Mouse (Mus musculus) heart, adult 8-10 months (tissue): ENCODE measurements around the gene Slc39a7. TPM values are rescaled to one million over a fixed set of nuclear protein-coding genes. Genes with fewer than 3 reads are reported as not detected.

Experiments
- DNase-seq: peaks from one replicate; pipeline ENCODE4 v3.0.0; 2022; ENCODE audit warnings: low spot score
- total RNA-seq, 4 experiments: library from RNA; stranded (reverse); gene quantifications; 2 replicates each; pipeline ENCODE4 v1.2.4; 2022

Slc39a7 gene
- 10 to 100 TPM; 64.1 to 79.1 (median 73.2) TPM for total RNA-seq

DNA sequence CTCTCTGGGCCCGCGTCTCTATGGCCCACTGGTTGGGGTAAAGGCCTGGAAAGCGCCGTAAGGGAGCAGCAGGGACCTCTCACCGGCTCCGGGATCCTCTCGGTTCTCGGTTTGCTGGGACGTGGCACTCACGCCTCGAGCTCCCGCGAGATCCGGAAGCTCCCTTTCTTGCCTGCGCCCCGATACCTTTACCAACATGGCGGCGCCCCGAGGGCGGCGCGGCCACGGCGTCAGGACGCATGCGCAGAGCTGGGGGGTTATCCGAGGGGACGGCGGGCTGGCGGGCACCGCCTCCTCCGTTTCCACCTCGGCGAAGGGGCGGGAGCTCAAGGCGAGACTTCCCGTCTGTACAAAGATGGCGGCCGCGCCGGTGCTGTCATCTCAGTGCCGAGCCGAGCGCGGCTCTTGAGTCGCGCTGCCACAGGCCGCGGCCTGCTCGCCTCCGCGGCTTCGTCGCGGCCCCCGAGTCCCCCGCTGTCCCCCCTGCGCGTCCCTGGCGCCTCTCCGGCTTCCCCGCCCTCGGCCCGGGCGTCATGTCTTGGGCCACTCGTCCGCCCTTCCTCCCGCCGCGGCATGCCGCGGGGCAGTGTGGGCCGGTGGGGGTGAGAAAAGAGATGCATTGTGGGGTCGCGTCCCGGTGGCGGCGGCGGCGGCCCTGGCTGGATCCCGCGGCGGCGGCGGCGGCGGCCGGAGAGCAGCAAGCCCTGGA, at the start of gene Slc39a7, which contains the start of gene Rxrb:
TSS of gene Slc39a7 (minus strand) at position 218 of the 709 bp plus-strand sequence.
TSS of gene Rxrb (plus strand) at position 348 of the 709 bp plus-strand sequence.
- peak; percentile 97 for DNase-seq

GRCm38 (mm10) chr17:34079621-34080020, 48.1 kb upstream of the Slc39a7 start:
- peak; percentile 52 for DNase-seq

DNA sequence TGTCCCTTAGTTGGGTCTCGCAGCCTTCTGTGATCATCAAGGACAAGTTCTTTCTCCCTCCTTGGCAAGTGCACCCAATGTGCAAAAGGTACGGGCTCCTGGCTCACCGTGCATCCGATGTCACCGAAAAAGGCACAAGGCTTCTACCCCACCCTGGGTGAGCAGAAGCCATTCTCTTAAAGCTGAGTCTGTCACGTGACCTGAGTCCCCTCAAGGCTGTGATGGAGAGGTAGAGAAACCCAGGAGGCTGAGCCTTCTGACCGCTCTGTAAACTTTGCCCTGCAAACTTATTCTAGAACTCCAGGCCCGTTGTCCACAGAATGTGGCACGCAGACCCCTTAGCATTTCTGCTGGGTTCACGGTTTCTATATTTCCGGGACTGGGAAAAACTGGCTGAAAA, 47.5 kb upstream of the Slc39a7 start:
- DNase-seq, result no peak

- no peak for DNase-seq
These were observed 46.7 kb upstream of the Slc39a7 start for GRCm38 (mm10) chr17:34078148-34078547.

- DNase-seq, result peak; percentile 64
These were observed 46.1 kb upstream of the Slc39a7 start for GRCm38 (mm10) chr17:34077549-34077948.

DNA sequence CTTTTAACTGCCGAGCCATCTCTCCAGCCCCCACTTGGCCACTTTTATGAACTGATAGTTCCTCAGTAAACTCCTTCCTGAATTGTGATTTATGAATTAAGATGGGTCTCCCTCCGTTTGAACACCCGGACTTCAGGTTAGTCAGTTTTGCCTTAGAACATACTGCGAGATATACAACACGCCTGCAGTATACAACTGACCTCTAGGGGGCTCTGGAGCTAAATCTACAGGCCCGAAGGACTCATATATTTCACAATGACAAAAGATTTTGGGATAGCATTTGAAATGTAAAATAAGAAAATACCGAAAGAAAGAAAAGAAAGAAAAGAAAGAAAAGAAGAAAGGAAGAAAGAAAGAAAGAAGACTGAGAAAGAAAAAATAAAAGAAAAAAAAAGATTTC, 43.8 kb upstream of the Slc39a7 start:
- DNase-seq, result peak; percentile 72

- DNase-seq, result no peak
These were observed 40.6 kb upstream of the Slc39a7 start for GRCm38 (mm10) chr17:34072091-34072490.

GRCm38 (mm10) chr17:34068864-34069263, 37.4 kb upstream of the Slc39a7 start:
- DNase-seq, result no peak

GRCm38 (mm10) chr17:34057224-34057623, 25.7 kb upstream of the Slc39a7 start:
- DNase-seq, result no peak

DNA sequence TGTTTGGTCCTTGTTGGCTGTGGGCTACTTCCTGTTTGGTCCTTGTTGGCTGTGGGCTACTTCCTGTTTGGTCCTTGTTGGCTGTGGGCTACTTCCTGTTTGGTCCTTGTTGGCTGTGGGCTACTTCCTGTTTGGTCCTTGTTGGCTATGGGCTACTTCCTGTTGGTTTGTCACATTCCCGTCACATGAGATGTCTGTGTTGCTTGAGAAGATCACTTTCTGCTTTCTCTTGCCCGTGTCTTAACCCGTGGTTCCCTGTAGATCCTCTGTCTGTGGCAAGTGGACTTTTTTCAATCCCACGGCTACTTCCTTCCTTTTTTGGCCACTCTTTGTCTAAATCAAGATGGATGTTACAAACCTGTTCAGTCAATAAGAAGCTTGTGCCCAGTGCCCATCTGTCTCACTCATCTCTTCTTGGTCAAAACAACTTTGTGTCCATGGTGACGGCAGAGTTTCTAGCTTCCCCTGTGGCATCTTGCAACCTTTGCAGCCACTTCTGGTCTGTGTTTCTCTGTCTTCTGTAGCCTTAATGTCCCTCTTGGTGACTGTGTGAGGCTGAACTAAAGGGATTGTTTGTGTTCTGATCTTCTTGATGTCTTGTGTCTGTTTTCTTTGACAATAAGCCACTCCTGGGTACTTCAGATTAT, 16.0 kb upstream of the Slc39a7 start:
- DNase-seq, result no peak

DNA sequence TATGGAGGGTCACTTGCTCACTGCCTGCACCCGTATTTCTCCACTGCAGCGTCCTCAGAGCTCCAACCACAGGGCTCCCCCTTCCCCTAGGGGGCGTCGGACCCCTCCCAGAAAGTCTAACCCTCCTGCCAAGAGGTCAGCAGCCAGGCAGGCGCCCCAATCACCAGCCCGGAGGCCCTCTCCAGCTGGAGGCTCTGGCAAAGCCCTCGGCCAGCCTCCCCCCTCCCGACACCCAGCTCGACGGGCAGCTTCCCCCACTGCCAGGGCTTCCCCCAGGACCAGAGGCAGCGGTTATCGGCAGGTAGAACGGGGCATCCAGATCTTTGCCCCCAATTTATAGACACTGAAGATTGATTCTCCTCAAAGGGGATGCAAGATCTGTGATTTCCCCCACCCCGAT, 14.5 kb upstream of the Slc39a7 start:
- DNase-seq, result no peak

DNA sequence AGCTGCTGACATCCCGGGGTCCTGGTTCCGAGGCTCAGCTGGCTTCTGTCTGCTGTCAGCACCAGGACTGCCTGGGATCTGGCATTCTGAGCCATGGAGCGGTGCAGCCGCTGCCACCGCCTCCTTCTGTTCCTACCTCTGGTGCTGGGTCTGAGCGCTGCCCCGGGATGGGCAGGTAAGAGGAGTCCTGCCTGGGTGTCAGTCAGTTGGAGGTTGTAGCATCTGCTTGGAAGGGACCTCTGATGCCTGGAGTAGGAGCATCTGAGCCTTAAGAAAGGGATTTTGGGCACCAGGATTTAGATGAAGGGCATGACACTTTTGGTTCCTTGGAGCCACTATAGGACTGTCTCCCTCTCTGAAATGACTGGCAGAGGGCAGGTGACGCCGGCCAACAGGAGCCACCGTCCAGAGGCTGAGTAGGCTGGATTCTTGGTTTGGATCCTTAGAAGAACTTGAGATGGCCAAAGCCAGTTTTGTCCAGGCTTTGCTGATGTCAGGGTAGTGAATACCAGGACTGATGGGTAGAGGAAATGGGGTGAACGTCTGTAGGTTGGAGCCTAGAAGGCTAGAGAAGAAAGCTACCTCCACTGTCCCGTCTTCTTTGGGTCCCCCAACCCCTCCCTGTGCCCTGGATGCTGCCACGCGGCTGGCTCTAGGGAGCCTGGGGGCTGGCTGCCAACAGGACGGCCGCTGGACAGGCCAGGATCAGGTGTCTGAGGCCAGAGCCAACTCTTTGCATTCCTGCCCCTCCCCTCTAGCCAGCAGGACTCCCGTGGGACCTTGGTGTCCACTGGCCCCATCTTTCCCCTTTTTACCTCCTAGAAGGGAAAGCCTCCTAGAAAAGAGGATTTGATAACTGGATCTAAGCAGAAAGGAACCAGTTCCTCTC, 8.3 kb upstream of the Slc39a7 start:
- DNase-seq, result no peak

DNA sequence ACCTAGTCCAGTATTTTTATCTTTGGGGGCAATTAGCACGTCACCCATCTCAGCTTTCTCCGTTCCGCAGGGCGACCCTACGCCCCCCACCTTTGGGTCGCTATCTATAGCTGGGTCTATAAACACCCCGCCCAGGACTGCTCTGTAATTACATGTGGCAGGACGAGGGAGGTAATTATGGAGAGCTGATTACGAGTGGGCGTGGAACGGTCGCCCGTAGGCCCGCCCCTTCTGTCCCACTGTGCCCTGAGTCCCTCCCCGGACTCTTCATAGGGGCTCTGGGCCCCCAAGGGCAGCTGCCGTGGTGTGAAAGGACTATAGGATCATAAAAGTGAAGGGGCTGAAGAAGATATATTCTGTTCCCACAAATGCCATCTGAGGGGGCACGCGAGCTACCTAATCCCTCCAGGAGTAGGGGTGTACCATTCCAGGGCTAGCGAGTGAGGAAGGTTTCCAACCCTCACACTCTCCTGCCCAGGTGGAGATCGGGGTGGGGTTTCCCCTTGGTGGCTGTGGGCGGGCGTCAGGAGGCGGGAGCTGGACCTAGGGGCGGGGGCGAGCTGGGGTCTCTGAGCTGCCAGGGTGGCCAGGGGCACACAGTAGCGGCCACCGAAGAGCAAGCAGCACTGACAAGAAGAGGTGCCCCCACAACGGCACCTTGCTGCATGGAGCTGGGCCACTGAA, 7.5 kb upstream of the Slc39a7 start, which contains the start of gene Col11a2:
TSS of gene Col11a2 (plus strand) at position 560 of the 684 bp plus-strand sequence.
- DNase-seq, result no peak

DNA sequence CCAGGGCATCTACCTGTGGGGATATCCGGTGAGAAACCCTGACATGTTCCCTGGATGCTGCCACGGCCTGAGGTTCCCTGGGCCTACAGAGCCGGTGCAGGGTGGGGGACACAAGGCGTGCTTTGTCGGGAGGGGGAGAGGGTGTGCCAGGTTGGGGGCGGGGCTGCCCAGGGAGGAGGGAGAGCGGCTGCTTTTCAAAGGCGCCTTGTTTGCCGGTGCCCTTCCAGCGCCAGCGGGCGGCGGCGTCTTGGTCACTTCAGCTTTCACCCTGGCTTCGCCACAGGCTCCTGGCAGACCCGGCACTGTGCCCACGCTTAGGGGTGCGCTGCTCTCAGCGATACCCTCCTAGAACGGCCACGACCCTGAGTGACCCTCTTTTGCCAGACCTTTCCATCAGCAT, 7.0 kb upstream of the Slc39a7 start:
- no peak for DNase-seq

DNA sequence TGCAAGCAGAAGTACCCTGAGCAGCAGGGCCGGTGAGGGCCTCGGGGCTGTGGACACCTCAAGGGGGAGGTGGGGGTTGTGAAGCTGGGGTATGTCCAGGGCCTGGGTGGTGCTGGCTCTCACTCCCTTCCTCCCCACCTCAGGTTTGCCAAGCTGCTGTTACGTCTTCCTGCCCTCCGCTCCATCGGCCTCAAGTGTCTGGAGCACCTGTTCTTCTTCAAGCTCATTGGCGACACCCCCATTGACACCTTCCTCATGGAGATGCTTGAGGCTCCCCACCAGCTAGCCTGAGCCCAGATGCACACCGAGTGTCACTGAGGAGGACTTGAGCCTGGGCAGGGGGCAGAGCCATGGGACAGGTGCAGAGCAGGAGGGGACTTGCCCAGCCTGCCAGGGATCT, 5.8 kb upstream of the Slc39a7 start:
- no peak for DNase-seq

DNA sequence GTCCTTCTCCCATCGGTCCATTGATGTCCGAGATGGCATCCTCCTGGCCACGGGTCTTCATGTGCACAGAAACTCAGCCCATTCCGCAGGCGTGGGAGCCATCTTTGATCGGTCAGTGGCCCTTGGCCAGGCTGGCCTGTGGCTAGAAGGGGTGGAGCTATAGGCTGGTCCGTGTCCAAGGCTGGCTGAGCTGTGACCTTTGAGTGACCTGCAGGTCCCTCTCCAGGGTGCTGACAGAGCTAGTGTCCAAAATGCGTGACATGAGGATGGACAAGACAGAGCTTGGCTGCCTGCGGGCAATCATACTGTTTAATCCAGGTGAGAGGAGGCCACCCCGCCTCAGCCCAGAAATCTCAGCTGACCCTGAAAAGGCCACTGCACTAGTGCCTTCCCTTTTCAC, 5.2 kb upstream of the Slc39a7 start:
- no peak for DNase-seq

GRCm38 (mm10) chr17:34035517-34035916, 4.0 kb upstream of the Slc39a7 start:
- no peak for DNase-seq

- DNase-seq, result peak; percentile 68
These were observed 2.6 kb upstream of the Slc39a7 start for GRCm38 (mm10) chr17:34034064-34034463.

GRCm38 (mm10) chr17:34033441-34033840, 2.0 kb upstream of the Slc39a7 start:
- no peak for DNase-seq

DNA sequence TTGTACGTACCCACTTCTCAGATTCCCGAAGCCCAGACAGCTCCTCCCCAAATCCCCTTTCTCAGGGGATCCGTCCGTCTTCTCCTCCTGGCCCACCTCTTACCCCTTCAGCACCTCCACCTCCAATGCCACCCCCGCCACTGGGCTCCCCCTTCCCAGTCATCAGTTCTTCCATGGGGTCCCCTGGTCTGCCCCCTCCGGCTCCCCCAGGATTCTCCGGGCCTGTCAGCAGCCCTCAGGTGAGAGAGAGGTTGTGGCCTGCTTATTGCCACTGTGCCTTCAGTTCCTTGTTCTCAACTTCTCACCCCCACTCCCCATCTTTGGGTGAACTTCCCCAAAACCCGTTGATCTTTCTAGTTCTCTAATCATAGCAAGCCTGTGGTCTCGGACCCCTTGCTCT, 1.3 kb upstream of the Slc39a7 start:
- no peak for DNase-seq

DNA sequence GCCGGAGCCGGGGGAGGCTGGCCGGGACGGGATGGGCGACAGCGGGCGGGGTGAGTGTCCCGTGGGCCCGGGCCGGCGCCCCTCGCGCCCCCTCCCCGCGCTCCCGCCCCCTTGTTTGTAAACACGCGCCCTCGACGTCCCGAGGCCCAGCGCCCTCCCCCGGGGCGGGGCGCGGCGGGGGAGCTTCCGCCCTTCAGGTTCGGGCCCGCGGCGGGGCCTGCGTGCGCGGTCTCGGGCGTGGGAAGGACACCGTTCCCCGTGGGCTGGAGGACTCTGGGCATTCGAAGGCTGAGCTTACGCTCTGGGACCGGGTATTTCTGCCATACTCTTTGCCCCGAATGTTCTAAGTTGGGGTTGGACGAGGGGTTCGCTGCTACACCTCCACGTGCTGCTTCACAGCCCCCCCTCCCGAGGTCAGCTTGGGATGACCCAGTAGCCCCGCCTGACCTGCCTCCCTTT, 721 bp upstream of the Slc39a7 start:
- no peak for DNase-seq
